Mouse (Mus musculus) heart, postnatal 0 days (tissue): ENCODE results near the gene Cecr2.

Experiments used
- CTCF ChIP-seq: IDR thresholded peaks from 2 replicates; pipeline ENCODE4 v1.5.1; 2016; ENCODE audit warnings: antibody characterized with exemption, control low read depth, low read depth
- EP300 ChIP-seq: IDR thresholded peaks from 2 replicates; pipeline ENCODE4 v1.6.1; 2016; ENCODE audit warnings: antibody characterized with exemption, low read depth

GRCm38 (mm10) chr6:120715851-120716250 lies 49.7 kb downstream of the Cecr2 start:
- no peak for TF ChIP-seq CTCF
- no peak for TF ChIP-seq EP300
